Mouse (Mus musculus) lung, embryonic 15.5 days (tissue): ENCODE measurements around the gene Vmn2r16. TPM values are rescaled to one million over a fixed set of nuclear protein-coding genes. Genes with fewer than 3 reads are reported as not detected.

Experiments used
- ATAC-seq: fragments of 200-750 bp; cut with Nextera tagmentation; 2 replicates; pipeline ENCODE4 v1.8.0; 2017; ENCODE audit warnings: moderate number of reproducible peaks, borderline replicate concordance; ENCODE audit not compliant: low FRiP score, low TSS enrichment; ENCODE audit errors: extremely low read depth
- H3K27ac ChIP-seq: fragments of 300-500 bp; sonication (generic); 2 replicates; pipeline ENCODE4 v1.5.1; 2015; ENCODE audit warnings: moderate library complexity, mild to moderate bottlenecking, inconsistent platforms
- H3K27me3 ChIP-seq: fragments of 300-500 bp; sonication (generic); 2 replicates; pipeline ENCODE4 v1.6.1; 2015; ENCODE audit warnings: inconsistent platforms
- H3K36me3 ChIP-seq: fragments of 300-500 bp; sonication (generic); 2 replicates; pipeline ENCODE4 v1.6.1; 2015; ENCODE audit warnings: inconsistent platforms
- H3K4me1 ChIP-seq: fragments of 300-500 bp; sonication (generic); 2 replicates; pipeline ENCODE4 v1.6.1; 2015; ENCODE audit warnings: inconsistent platforms
- H3K4me2 ChIP-seq: fragments of 300-500 bp; sonication (generic); 2 replicates; pipeline ENCODE4 v1.6.1; 2015; ENCODE audit warnings: inconsistent platforms, mild to moderate bottlenecking, moderate library complexity
- H3K4me3 ChIP-seq: fragments of 300-500 bp; sonication (generic); 2 replicates; pipeline ENCODE4 v1.5.1; 2015; ENCODE audit warnings: mild to moderate bottlenecking, inconsistent platforms
- H3K9ac ChIP-seq: fragments of 300-500 bp; sonication (generic); 2 replicates; pipeline ENCODE4 v1.6.1; 2015; ENCODE audit warnings: inconsistent platforms
- H3K9me3 ChIP-seq: fragments of 300-500 bp; sonication (generic); 2 replicates; pipeline ENCODE4 v1.6.1; 2016; ENCODE audit warnings: inconsistent platforms
- WGBS: fragments of 180-500 bp; shearing (Covaris S2); methylation state at CpG from one replicate; pipeline ENCODE4 v1.1.7; 2015; 5-methylcytosine and 5-hydroxymethylcytosine counted together
- polyA plus RNA-seq: library from polyadenylated mRNA; unstranded; fragments of >200 nt; fragmentation: Nextera tagmentation; extraction: Ambion mirVana; gene quantifications from 2 replicates; pipeline ENCODE4 v1.2.1, GENCODE M21; 2015

Gene Vmn2r16
- polyA plus RNA-seq, result not detected in 2 replicates

DNA sequence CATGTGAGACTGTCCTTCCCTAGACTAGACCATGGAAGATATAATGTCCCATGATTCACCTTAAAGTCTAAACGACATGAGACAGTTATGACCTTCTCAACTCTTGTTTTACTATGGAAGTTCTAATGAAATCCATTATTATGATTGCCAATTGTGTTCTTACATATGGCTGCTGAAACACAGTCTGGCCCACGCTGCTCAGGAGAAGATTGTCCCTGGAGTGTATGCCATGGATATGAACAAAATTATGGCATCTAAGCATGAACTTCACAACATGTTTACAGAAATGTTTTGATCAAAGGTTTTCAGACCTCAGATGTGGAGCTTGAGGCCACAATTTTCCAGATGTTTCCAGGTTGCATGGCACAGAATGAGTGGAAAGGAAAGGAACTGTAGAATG lies at the start of gene Vmn2r16:
Vmn2r16 (plus strand) TSS at position 301 of the 400 bp plus-strand sequence.
- Histone ChIP-seq H3K4me1 (no peaks in the 10 kb centered on the region), H3K36me3 (no peaks in the 10 kb centered on the region), H3K27me3 (no peaks in the 10 kb centered on the region), H3K9ac (no peak within 1 kb of the TSS), H3K4me3 (no peak within 1 kb of the TSS), H3K4me2 (no peak within 1 kb of the TSS), H3K27ac (no peak within 1 kb of the TSS), H3K9me3 (no peaks in the 10 kb centered on the region)
- no peak for ATAC-seq
- WGBS, result 44% methylated on average over 2 of the region's 2 CpGs

DNA sequence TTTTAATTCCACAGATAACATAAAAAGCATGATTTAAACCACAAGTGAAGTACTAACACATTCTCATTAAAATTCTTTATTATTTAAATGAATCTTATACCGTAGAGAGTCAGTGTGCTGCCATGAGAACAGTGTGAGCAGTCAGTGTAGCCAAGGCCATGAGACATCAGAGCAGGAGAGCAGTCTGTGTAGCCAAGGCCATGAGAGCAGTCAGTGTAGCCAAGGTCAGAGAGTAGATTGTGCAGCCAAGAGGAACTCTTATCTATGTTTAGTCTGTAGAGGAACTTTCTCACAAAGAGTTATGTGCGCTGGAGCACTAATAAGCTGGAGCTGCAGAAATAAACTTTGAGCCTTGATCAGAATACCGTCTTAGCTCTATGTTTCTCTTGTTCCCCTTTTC lies 35.3 kb upstream of the Vmn2r16 start:
- Histone ChIP-seq H3K4me1 (no peaks in the 10 kb centered on the region), H3K4me3 (no peak overlapping the region), H3K27me3 (no peaks in the 10 kb centered on the region), H3K4me2 (no peak overlapping the region), H3K36me3 (no peaks in the 10 kb centered on the region), H3K9ac (no peak overlapping the region), H3K9me3 (no peaks in the 10 kb centered on the region), H3K27ac (no peak overlapping the region)
- ATAC-seq, result no peak
- 67% methylated on average over 3 of the region's 3 CpGs for WGBS

DNA sequence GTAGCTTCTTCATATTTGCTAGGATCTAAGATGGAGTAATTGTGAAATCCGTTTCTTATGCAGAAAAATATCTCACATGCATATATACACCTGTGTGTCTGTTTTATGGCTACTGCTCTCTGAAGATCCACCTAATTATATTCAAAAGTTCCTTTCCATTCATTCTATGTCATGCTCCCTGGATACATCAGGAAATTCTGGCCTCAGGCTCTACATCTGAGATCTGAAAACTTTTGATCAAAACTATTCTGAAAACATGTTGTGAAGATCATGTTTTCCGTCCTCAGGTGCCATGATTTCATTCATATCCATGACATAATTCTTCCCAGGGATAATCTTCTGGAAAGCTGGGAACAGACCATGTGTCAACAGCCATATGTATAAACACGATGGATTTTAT lies 32.4 kb upstream of the Vmn2r16 start, which contains the start of gene Vmn2r15:
Vmn2r15 (minus strand) TSS at position 101 of the 400 bp plus-strand sequence.
- Histone ChIP-seq H3K36me3 (no peaks in the 10 kb centered on the region), H3K27me3 (no peaks in the 10 kb centered on the region), H3K9ac (no peak within 1 kb of the TSS), H3K4me1 (no peaks in the 10 kb centered on the region), H3K4me3 (no peak within 1 kb of the TSS), H3K4me2 (no peak within 1 kb of the TSS), H3K9me3 (no peaks in the 10 kb centered on the region), H3K27ac (no peak within 1 kb of the TSS)
- ATAC-seq, result no peak
- WGBS, result 47% methylated on average over 3 of the region's 3 CpGs

DNA sequence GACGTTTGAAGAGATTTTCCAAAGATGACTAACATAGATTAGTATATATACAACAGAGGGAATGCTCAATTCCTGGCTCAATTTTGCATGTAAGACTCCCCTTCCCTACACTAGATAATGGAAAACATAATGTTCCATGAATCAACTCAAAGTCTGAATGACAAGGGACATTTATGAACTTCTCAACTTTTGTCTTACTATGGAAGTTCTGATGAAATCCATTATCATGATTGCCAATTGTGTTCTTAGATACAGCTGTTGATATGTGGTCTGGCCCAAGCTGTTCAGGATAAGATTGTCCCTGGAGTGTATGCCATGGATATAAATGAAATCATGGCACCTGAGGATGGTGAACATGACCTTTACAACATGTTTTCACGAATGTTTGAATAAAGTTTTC lies 89.4 kb downstream of the Vmn2r16 start, which contains the start of gene Vmn2r17:
Vmn2r17 (plus strand) TSS at position 301 of the 400 bp plus-strand sequence.
- no peak within 1 kb of the TSS for H3K4me2 ChIP-seq
- H3K9ac ChIP-seq, result no peak within 1 kb of the TSS
- H3K27ac ChIP-seq, result no peak within 1 kb of the TSS
- no peak for ATAC-seq
- no peak within 1 kb of the TSS for H3K4me3 ChIP-seq
- H3K4me1 ChIP-seq, result no peaks in the 10 kb centered on the region
- no peaks in the 10 kb centered on the region for H3K9me3 ChIP-seq
- H3K36me3 ChIP-seq, result no peaks in the 10 kb centered on the region
- H3K27me3 ChIP-seq, result no peaks in the 10 kb centered on the region
- 53% methylated on average over 2 of the region's 2 CpGs for WGBS

Other genes starting within 250 kb of the Vmn2r16 start
- not detected in 2 replicates for gene Vmn2r12, start 232.2 kb upstream of the Vmn2r16 start, polyA plus RNA-seq
- not detected in 2 replicates for gene Vmn2r13, start 138.0 kb upstream of the Vmn2r16 start, polyA plus RNA-seq
- not detected in 2 replicates for gene Vmn2r14, start 105.5 kb upstream of the Vmn2r16 start, polyA plus RNA-seq
- not detected in 2 replicates for gene Vmn2r15, start 32.5 kb upstream of the Vmn2r16 start, polyA plus RNA-seq
- not detected in 2 replicates for gene Vmn2r17, start 89.5 kb downstream of the Vmn2r16 start, polyA plus RNA-seq
- 14.8 and 17.0 TPM in 2 replicates for gene Crlf2, start 228.8 kb downstream of the Vmn2r16 start, polyA plus RNA-seq